Mouse (Mus musculus): ENCODE results near the gene Cst13. TPM values are rescaled to one million over a fixed set of nuclear protein-coding genes. Genes with fewer than 3 reads are reported as not detected.

The Cst13 gene
- polyA plus RNA-seq, 1 experiment from 2014 or later, result not detected

GRCm38 (mm10) chr2:148870526-148870925, 50.6 kb downstream of the Cst13 start:
- peaks cover 25% of the 10 kb centered on the region for H3K4me1 ChIP-seq (replicated peaks; ENCODE audit: control insufficient read depth, insufficient read depth, low read length)
- WGBS, result 90% methylated on average over 3 of the region's 3 CpGs
- no peak overlapping the region for H3K27ac ChIP-seq
- H3K36me3 ChIP-seq (replicated peaks; ENCODE audit: control insufficient read depth, insufficient read depth), result peaks cover 28% of the 10 kb centered on the region
- no peak overlapping the region for H3K9ac ChIP-seq
- no peaks in the 10 kb centered on the region for H3K9me3 ChIP-seq (ENCODE audit: control insufficient read depth, low read length)
- no peak for DNase-seq (ENCODE audit: low spot score)
- H3K27me3 ChIP-seq (ENCODE audit: control insufficient read depth, insufficient read depth, low read length), result no peaks in the 10 kb centered on the region
- no peak for ATAC-seq (ENCODE audit: low FRiP score)
- no peak overlapping the region for H3K4me3 ChIP-seq (replicated peaks; ENCODE audit: low read length)
- H3K4me2 ChIP-seq (replicated peaks), result no peak overlapping the region

- peak overlapping the region; percentile 93 for H3K4me3 ChIP-seq (replicated peaks; ENCODE audit: low read length)
- DNase-seq (ENCODE audit: low spot score) (no peak), ATAC-seq (ENCODE audit: low FRiP score) (no peak)
- H3K27ac ChIP-seq, result no peak overlapping the region
- peaks cover 25% of the 10 kb centered on the region for H3K4me1 ChIP-seq (replicated peaks; ENCODE audit: control insufficient read depth, insufficient read depth, low read length)
- H3K9me3 ChIP-seq (ENCODE audit: control insufficient read depth, low read length), result no peaks in the 10 kb centered on the region
- peak overlapping the region; percentile 28; the same call in 1 of the 2 replicates for H3K9ac ChIP-seq
- peaks cover 28% of the 10 kb centered on the region for H3K36me3 ChIP-seq (replicated peaks; ENCODE audit: control insufficient read depth, insufficient read depth)
- peak overlapping the region; percentile 95 for H3K4me2 ChIP-seq (replicated peaks)
- 87% methylated on average over 4 of the region's 4 CpGs for WGBS
- no peaks in the 10 kb centered on the region for H3K27me3 ChIP-seq (ENCODE audit: control insufficient read depth, insufficient read depth, low read length)
Measured at GRCm38 (mm10) chr2:148872860-148873259, 53.0 kb downstream of the Cst13 start.

GRCm38 (mm10) chr2:148874224-148874616, 54.3 kb downstream of the Cst13 start:
- H3K36me3 ChIP-seq (replicated peaks; ENCODE audit: control insufficient read depth, insufficient read depth), result peaks cover 28% of the 10 kb centered on the region
- 62% methylated on average over 3 of the region's 3 CpGs for WGBS
- DNase-seq (ENCODE audit: low spot score) (no peak), ATAC-seq (ENCODE audit: low FRiP score) (no peak)
- H3K27ac ChIP-seq, result no peak overlapping the region
- no peaks in the 10 kb centered on the region for H3K9me3 ChIP-seq (ENCODE audit: control insufficient read depth, low read length)
- H3K9ac ChIP-seq, result peak overlapping the region; percentile 94
- H3K27me3 ChIP-seq (ENCODE audit: control insufficient read depth, insufficient read depth, low read length), result no peaks in the 10 kb centered on the region
- peaks cover 25% of the 10 kb centered on the region for H3K4me1 ChIP-seq (replicated peaks; ENCODE audit: control insufficient read depth, insufficient read depth, low read length)
- H3K4me2 ChIP-seq (replicated peaks), result peak overlapping the region; percentile 95
- H3K4me3 ChIP-seq (replicated peaks; ENCODE audit: low read length), result peak overlapping the region; percentile 93

- WGBS, result 1% methylated on average over 34 of the region's 34 CpGs
- Histone ChIP-seq H3K4me2 (replicated peaks) (peak overlapping the region; percentile 95), H3K4me3 (replicated peaks; ENCODE audit: low read length) (peak overlapping the region; percentile 93), H3K27ac (peak overlapping the region; percentile 90), H3K9ac (peak overlapping the region; percentile 94), H3K27me3 (ENCODE audit: control insufficient read depth, insufficient read depth, low read length) (no peaks in the 10 kb centered on the region), H3K4me1 (replicated peaks; ENCODE audit: control insufficient read depth, insufficient read depth, low read length) (peaks cover 25% of the 10 kb centered on the region), H3K9me3 (ENCODE audit: control insufficient read depth, low read length) (no peaks in the 10 kb centered on the region), H3K36me3 (replicated peaks; ENCODE audit: control insufficient read depth, insufficient read depth) (peaks cover 28% of the 10 kb centered on the region)
- ATAC-seq (ENCODE audit: low FRiP score) (peak; percentile 61; the same call in 1 of the 2 replicates), DNase-seq (ENCODE audit: low spot score) (no peak)
Measured at GRCm38 (mm10) chr2:148874617-148875334, 54.9 kb downstream of the Cst13 start.

GRCm38 (mm10) chr2:148875335-148875811, 55.5 kb downstream of the Cst13 start, which contains the start of gene Cst3:
TSS of gene Cst3 (minus strand) at chr2:148875692.
- H3K9me3 ChIP-seq (ENCODE audit: control insufficient read depth, low read length), result no peaks in the 10 kb centered on the region
- H3K27me3 ChIP-seq (ENCODE audit: control insufficient read depth, insufficient read depth, low read length), result no peaks in the 10 kb centered on the region
- peak within 1 kb of the TSS; percentile 90 for H3K27ac ChIP-seq
- peaks cover 25% of the 10 kb centered on the region for H3K4me1 ChIP-seq (replicated peaks; ENCODE audit: control insufficient read depth, insufficient read depth, low read length)
- H3K9ac ChIP-seq, result peak within 1 kb of the TSS; percentile 94
- H3K36me3 ChIP-seq (replicated peaks; ENCODE audit: control insufficient read depth, insufficient read depth), result peaks cover 27% of the 10 kb centered on the region
- ATAC-seq (ENCODE audit: low FRiP score) (peak; percentile 95), DNase-seq (ENCODE audit: low spot score) (peak; percentile 80)
- H3K4me2 ChIP-seq (replicated peaks), result peak within 1 kb of the TSS; percentile 95
- H3K4me3 ChIP-seq (replicated peaks; ENCODE audit: low read length), result peak within 1 kb of the TSS; percentile 93
- WGBS, result 0% methylated on average over 19 of the region's 19 CpGs

- 57% methylated on average over 3 of the region's 3 CpGs for WGBS
- Histone ChIP-seq H3K36me3 (replicated peaks; ENCODE audit: control insufficient read depth, insufficient read depth) (peaks cover 11% of the 10 kb centered on the region), H3K9ac (no peak overlapping the region), H3K4me3 (replicated peaks; ENCODE audit: low read length) (no peak overlapping the region), H3K27ac (no peak overlapping the region), H3K27me3 (ENCODE audit: control insufficient read depth, insufficient read depth, low read length) (no peaks in the 10 kb centered on the region), H3K4me1 (replicated peaks; ENCODE audit: control insufficient read depth, insufficient read depth, low read length) (peaks cover 22% of the 10 kb centered on the region), H3K9me3 (ENCODE audit: control insufficient read depth, low read length) (no peaks in the 10 kb centered on the region), H3K4me2 (replicated peaks) (no peak overlapping the region)
- no peak for ATAC-seq (ENCODE audit: low FRiP score)
- DNase-seq (ENCODE audit: low spot score), result no peak
Measured at GRCm38 (mm10) chr2:148877016-148877770, 57.3 kb downstream of the Cst13 start.

GRCm38 (mm10) chr2:148878641-148879130, 58.8 kb downstream of the Cst13 start:
- no peaks in the 10 kb centered on the region for H3K27me3 ChIP-seq (ENCODE audit: control insufficient read depth, insufficient read depth, low read length)
- DNase-seq (ENCODE audit: low spot score), result no peak
- H3K4me1 ChIP-seq (replicated peaks; ENCODE audit: control insufficient read depth, insufficient read depth, low read length), result peaks cover 8% of the 10 kb centered on the region
- 10% methylated on average over 2 of the region's 2 CpGs for WGBS
- no peak overlapping the region for H3K4me2 ChIP-seq (replicated peaks)
- no peaks in the 10 kb centered on the region for H3K36me3 ChIP-seq (replicated peaks; ENCODE audit: control insufficient read depth, insufficient read depth)
- ATAC-seq (ENCODE audit: low FRiP score), result no peak
- H3K9me3 ChIP-seq (ENCODE audit: control insufficient read depth, low read length), result no peaks in the 10 kb centered on the region
- no peak overlapping the region for H3K27ac ChIP-seq
- no peak overlapping the region for H3K9ac ChIP-seq
- H3K4me3 ChIP-seq (replicated peaks; ENCODE audit: low read length), result no peak overlapping the region

GRCm38 (mm10) chr2:148879199-148879598, 59.3 kb downstream of the Cst13 start:
- WGBS, result 47% methylated on average over 1 of the region's 1 CpGs
- DNase-seq (ENCODE audit: low spot score) (no peak), ATAC-seq (ENCODE audit: low FRiP score) (no peak)
- Histone ChIP-seq H3K4me3 (replicated peaks; ENCODE audit: low read length) (no peak overlapping the region), H3K27ac (no peak overlapping the region), H3K36me3 (replicated peaks; ENCODE audit: control insufficient read depth, insufficient read depth) (no peaks in the 10 kb centered on the region), H3K27me3 (ENCODE audit: control insufficient read depth, insufficient read depth, low read length) (no peaks in the 10 kb centered on the region), H3K9me3 (ENCODE audit: control insufficient read depth, low read length) (no peaks in the 10 kb centered on the region), H3K4me2 (replicated peaks) (no peak overlapping the region), H3K9ac (no peak overlapping the region), H3K4me1 (replicated peaks; ENCODE audit: control insufficient read depth, insufficient read depth, low read length) (peaks cover 2% of the 10 kb centered on the region)

All from hindbrain, embryonic 14.5 days (tissue).